Mouse (Mus musculus) adrenal gland, postnatal 10 days (tissue): ENCODE measurements around the gene Gm13030. TPM values are rescaled to one million over a fixed set of nuclear protein-coding genes. Genes with fewer than 3 reads are reported as not detected.
"Not testable (repeated sequence)": the region's sequence is repeated elsewhere in the genome, so short reads cannot be mapped to it uniquely, and the experiment has no call there.

Experiments
- DNase-seq: peaks from one replicate; pipeline ENCODE4 v3.0.0; 2021; ENCODE audit warnings: mixed read lengths
- total RNA-seq, 2 experiments: library from RNA; stranded (reverse); gene quantifications; 2 replicates each; pipeline ENCODE4 v1.2.3; 2021

Gm13030 gene
- total RNA-seq, 2 experiments from 2014 or later: not detected

- no peak for DNase-seq
These were observed 7.8 kb downstream of the Gm13030 start for GRCm38 (mm10) chr4:138865991-138866390.

- no peak for DNase-seq
These were observed 8.7 kb downstream of the Gm13030 start for GRCm38 (mm10) chr4:138865092-138865491.

- no peak for DNase-seq
These were observed 10.3 kb downstream of the Gm13030 start, which contains the start of gene Pla2g5 for GRCm38 (mm10) chr4:138863344-138863998. TSS of gene Pla2g5 (minus strand) at chr4:138863482.

GRCm38 (mm10) chr4:138859728-138860127 is 14.0 kb downstream of the Gm13030 start:
- DNase-seq: peak; percentile 86

GRCm38 (mm10) chr4:138859245-138859644 is 14.5 kb downstream of the Gm13030 start:
- no peak for DNase-seq

GRCm38 (mm10) chr4:138858446-138858845 is 15.3 kb downstream of the Gm13030 start:
- DNase-seq: no peak

GRCm38 (mm10) chr4:138857576-138857975 is 16.2 kb downstream of the Gm13030 start:
- DNase-seq: no peak

- peak; percentile 76 for DNase-seq
These were observed 17.3 kb downstream of the Gm13030 start for GRCm38 (mm10) chr4:138856491-138856890.

- DNase-seq: no peak
These were observed 18.6 kb downstream of the Gm13030 start for GRCm38 (mm10) chr4:138855092-138855632.

GRCm38 (mm10) chr4:138852961-138853360 is 20.8 kb downstream of the Gm13030 start:
- DNase-seq: no peak

- peak; percentile 86 for DNase-seq
These were observed 22.3 kb downstream of the Gm13030 start for GRCm38 (mm10) chr4:138851463-138851862.

- DNase-seq: no peak
These were observed 32.4 kb downstream of the Gm13030 start for GRCm38 (mm10) chr4:138841386-138841785.

- no peak for DNase-seq
These were observed 33.0 kb downstream of the Gm13030 start for GRCm38 (mm10) chr4:138840726-138841125.

GRCm38 (mm10) chr4:138839806-138840205 is 34.0 kb downstream of the Gm13030 start:
- DNase-seq: no peak

GRCm38 (mm10) chr4:138827147-138827546 is 46.6 kb downstream of the Gm13030 start:
- DNase-seq: no peak

GRCm38 (mm10) chr4:138825751-138826567 is 47.8 kb downstream of the Gm13030 start:
- no peak for DNase-seq

GRCm38 (mm10) chr4:138824660-138825059 is 49.1 kb downstream of the Gm13030 start:
- no peak for DNase-seq

GRCm38 (mm10) chr4:138824161-138824560 is 49.6 kb downstream of the Gm13030 start:
- DNase-seq: not testable (repeated sequence)

- no peak for DNase-seq
These were observed 52.7 kb downstream of the Gm13030 start for GRCm38 (mm10) chr4:138821036-138821435.
